Mouse (Mus musculus): ENCODE data around the gene Myo9b.
"Not testable (repeated sequence)": the region's sequence is repeated elsewhere in the genome, so short reads cannot be mapped to it uniquely, and the experiment has no call there.

Myo9b gene

GRCm38 (mm10) chr8:71296784-71297183 is 24.3 kb downstream of the Myo9b start:
- no peak for DNase-seq (ENCODE audit: low spot score)

DNA sequence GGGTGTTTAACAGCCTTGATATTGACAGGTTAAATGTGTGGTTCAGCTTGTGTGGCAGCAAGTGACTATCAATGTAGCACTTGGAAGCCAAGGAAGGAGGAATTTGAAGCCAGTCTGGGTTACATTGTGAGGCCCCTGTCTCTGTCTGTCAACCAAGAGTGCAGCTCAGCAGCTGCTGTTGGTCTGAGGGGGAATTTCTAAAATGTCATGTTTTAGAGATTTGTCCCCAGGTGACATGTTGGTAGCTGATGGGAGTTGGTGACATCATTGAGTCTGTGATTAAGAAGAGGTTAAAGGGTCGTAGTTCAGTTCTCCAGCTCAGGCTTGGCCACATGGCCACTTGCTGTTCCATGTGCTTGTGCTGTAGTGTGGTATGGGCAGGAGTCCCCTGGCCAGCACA is 24.9 kb downstream of the Myo9b start:
- DNase-seq (ENCODE audit: low spot score): no peak

DNA sequence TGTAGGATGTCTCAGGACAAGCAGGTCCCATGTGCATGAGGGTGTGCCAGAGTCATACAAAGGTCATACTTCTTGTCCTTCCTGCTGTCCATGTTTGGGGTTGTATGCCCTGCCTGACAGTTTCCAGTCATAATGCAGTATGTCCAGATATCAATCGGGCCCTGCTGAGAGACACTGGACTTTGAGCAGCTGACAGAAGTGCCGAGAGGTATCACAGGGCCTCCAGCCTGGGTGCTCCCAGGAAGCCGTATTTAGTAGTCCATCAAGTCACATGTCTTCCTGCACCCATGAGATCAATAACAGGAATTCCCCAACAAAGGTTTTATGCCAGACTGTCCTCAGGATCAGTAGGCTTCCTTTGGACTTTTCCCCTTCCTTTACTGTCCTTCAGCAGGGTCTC is 27.2 kb downstream of the Myo9b start:
- DNase-seq (ENCODE audit: low spot score): no peak

DNA sequence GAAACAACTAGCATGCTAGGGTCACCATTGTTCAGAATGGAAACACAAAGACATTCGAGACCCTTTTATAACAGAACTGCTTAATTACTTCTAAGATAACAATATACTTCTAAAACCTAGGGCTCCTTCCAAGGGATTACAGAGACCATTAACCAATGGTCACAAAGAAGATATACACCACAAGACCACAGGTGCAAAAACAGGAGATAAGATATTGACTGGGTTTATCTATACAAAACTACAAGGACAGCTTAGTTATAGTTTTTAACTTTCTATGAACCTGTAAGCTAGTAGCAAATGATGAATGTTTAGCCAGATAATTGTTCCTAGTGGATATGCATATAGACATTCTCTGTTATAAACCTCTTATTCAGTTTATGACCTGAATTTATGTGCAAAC is 30.3 kb downstream of the Myo9b start:
- no peak for DNase-seq (ENCODE audit: low spot score)

DNA sequence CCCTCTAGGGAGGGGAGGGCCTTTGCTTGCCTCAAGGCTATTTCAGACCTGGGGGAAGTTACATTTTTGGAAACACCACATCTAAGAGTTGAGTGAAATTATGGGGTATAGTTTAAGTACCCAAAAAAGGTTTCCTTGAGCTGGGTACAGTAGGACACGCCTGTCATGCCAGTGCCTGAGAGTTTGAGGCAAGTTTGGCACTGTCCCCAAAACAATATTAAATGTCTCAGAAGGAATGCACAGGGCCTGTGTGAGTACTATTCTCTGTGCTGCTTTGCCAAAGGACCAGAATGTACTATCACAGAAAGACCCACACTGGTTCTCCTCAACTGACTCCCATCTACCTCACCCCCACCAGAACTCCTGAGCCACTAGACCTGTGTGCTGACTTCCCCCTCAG is 31.1 kb downstream of the Myo9b start:
- DNase-seq (ENCODE audit: low spot score): no peak

- DNase-seq (ENCODE audit: low spot score): no peak
Observed at GRCm38 (mm10) chr8:71305988-71306387, 33.5 kb downstream of the Myo9b start.

DNA sequence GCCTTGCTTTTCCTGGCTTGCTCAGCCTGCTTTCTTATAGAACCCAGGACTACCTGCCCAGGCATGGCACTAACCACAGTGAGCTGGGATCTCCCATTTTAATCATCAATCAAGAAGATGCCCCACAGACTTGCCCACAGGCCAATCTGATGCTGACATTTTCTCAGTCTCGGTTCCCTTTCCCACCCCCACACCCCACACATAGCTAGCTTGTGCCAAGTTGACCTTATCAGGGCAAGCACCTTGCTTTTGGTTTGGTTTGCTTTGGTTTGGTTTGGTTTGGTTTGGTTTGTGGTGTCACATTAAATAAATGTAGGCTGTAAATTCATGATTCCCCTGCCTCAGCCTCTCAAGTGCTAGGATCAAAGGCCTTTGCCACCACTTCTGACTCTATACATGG is 34.9 kb downstream of the Myo9b start:
- no peak for DNase-seq (ENCODE audit: low spot score)

DNA sequence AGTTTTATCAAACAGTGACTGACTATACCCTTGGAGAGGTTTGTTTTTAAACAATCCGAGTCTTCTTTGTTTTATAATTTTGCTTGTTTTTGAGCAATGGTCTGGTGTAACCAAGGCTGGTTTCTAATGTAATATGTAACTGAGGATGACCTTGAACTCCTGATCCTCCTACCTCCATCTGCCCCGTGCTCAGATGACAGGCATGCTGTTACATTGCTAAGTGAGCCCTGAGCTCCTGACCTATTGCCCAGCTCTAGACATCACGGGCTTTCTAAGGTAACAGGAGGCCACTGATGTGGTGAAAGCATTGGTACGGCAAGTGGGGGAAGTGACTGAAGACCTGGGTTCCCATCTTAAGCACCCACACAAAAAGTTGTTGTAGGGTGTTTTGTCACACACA is 35.4 kb downstream of the Myo9b start:
- no peak for DNase-seq (ENCODE audit: low spot score)

GRCm38 (mm10) chr8:71310446-71310845 is 37.9 kb downstream of the Myo9b start:
- no peak for DNase-seq (ENCODE audit: low spot score)

GRCm38 (mm10) chr8:71312700-71313099 is 40.2 kb downstream of the Myo9b start:
- DNase-seq (ENCODE audit: low spot score): peak; percentile 9

GRCm38 (mm10) chr8:71313951-71314350 is 41.4 kb downstream of the Myo9b start:
- no peak for DNase-seq (ENCODE audit: low spot score)

DNA sequence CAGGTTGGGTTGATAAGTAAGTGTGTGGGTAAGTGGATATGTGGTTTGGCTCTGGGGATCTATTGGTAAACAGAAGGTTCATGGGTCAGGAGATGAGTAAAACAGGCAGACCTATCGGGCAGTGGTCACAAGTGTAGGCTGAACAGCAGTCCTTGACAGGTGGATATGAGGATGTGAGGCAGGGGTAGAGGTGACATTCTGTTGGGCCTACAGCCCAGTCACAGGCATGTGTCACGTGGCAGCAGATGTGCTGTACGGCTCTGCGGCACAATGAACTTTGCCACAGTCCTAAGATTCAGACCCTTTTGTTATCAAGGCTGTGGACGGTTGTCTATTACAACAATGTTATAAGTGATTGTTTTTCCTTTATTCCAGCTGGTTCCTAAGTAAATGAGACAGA is 43.5 kb downstream of the Myo9b start:
- DNase-seq (ENCODE audit: low spot score): no peak

GRCm38 (mm10) chr8:71316486-71317031 is 44.0 kb downstream of the Myo9b start:
- DNase-seq (ENCODE audit: low spot score): no peak

DNA sequence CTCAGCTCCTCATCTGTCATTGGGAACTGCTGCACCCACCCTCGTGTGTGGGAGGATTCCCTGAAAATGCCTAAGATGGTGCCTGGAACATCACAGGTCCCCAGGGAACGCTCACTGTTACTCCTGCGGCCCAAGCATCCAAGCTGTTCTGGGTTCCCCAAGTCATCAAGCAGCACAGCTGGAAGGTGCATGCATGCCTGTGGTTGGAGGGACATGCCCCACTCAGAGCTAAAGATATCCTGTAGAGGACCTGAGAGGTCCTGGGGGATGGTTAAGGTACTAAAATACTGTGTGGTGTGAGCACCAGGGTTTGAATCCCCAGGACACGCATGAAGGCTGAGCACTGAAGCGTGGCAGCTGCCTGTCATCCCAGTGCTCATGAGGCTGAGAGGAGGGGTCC is 46.1 kb downstream of the Myo9b start:
- not testable (repeated sequence) for DNase-seq (ENCODE audit: low spot score)

DNA sequence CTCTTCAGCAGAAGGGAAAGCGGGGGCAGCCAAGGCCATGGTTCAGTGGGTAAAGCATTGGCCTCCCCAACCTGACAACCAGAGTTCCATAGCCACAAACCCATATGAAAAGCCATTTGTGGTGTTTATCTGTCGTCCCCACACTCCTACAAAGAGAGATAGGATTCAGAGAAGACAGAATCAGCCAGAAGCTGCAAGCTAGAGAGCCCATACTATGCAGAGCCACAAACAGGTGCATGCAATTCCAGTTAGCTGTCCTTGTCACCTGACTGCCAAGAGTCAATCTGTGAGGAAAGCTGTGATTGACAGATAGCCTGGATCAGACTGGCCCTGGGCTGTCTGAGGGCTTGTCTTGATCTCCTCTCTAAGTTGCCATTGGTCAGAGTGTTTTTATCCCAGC is 47.2 kb downstream of the Myo9b start:
- DNase-seq (ENCODE audit: low spot score): not testable (repeated sequence)

DNA sequence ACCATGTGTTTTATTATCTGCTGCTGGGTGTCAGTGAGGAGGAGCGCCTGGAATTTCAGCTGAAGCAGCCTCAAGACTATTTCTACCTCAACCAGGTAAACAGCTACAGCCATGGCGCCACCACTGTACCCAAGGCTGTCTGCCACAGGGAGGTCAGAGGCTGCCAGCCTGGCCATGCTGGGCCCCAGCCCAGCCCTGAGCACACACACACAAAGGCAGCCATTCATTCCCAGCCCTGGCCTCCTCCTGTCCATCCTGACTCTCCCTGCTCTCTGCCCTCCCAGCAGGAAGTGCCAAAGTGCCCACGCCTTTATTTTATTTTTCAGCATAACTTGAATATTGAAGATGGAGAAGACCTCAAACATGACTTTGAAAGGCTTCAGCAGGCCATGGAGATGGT is 50.4 kb downstream of the Myo9b start:
- no peak for DNase-seq (ENCODE audit: low spot score)

- peak; percentile 8 for DNase-seq (ENCODE audit: low spot score)
Observed at GRCm38 (mm10) chr8:71324848-71325247, 52.3 kb downstream of the Myo9b start.

DNA sequence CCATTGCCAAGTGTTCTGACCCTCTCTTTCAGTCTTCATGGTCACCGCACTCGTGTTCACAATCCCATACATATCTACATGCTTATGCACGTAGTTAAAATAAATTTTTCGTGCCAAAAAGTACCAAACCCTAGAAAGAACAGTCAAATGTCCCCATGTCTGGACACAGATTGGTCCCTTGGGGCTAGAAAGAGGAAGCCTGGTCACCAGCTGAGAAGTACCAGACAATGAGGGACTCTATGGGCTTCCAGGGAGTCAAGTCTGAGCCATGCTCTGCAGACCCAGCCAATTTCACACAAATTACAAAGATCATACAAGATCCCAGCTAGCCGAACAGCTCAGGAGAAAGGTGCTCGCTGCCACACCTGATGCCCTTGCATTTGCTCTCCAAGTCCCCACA is 65.3 kb downstream of the Myo9b start:
- not testable (repeated sequence) for DNase-seq (ENCODE audit: low spot score)

DNA sequence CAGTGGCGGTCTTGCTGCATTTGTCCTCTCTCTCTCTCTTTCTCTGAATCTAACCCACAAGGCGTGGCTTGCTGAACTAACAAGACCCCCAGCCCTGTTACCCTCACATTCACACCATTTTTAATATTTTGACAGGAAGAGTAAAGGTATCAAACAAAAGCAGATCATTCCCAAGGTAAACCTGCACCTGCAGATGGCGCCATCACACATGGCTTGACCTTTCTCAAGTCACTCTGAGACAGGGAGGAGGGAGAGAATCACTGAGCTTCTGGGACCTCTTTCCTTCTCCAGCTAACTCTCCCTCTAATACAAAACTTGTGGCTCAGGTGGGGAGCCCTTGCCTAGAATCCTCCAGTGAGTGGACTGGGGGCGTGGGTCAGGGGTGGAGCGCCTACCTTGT is 68.1 kb downstream of the Myo9b start:
- peak; percentile 71 for DNase-seq (ENCODE audit: low spot score)

DNA sequence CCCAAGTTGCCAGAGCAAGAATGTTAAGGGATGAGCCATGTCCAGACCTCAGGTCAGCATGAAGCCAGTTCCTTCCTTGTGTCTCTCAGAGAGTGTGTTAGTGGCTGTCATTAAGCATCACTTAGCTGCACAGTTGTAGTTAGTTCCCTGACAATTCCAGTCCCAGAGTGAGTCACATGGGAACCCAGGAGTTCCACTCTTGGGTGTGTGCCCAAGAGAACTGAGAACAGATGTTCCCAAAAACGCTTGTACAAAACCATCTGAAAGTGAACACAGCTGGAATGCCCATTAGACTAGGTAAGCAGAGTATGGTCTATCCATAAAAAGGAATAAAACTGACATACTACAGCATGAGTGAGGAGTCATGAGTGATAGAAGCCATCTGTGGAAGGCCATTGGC is 74.1 kb downstream of the Myo9b start:
- DNase-seq (ENCODE audit: low spot score): no peak

DNA sequence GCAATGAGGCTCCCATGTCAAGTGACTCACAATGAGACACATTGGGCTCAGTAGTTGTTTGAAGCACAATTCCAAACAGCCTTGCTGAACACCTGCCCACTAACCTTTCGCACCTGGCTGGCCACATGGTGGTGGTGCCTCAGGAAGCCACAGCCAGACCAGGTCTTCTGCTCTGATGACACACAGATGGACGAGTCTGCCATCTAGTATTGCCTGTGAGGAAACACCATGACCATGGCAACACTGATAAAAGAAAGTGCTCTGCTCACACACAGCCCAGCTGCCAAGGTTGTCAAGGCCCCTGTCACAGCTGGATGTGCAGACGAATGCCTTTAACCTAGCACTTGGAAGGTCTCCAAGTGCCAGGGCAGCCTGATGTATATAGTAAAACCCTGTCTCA is 78.6 kb downstream of the Myo9b start:
- DNase-seq (ENCODE audit: low spot score): no peak

DNA sequence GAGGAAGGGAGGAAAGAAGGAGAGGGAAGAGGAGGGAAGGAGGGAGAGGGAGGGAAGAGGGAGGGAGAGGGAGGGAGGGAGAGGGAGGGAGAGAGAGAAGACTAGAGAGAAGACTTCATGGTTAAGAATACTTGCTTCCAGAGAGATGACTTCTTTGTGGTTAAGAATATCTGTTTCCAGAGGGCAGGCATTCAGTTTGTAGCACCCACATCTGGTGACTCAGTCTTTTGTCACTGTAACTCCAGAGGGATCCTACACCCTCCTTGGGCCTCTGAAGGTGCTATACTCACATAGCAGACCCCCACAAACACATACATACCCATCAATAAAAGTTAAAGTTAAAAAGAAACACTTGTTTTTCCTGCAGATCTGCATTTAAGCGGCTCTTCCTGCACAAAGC is 79.0 kb downstream of the Myo9b start:
- DNase-seq (ENCODE audit: low spot score): no peak

- DNase-seq (ENCODE audit: low spot score): no peak
Observed at GRCm38 (mm10) chr8:71358026-71358425, 85.5 kb downstream of the Myo9b start.

GRCm38 (mm10) chr8:71366771-71367528 is 94.4 kb downstream of the Myo9b start, which contains the start of gene Use1:
Use1 (plus strand) TSS chr8:71366848.
- peak; percentile 89 for DNase-seq (ENCODE audit: low spot score)

Data from retina, embryonic 14.5 days (tissue).